Mouse (Mus musculus) hindbrain, embryonic 12.5 days (tissue): Measurements from ENCODE around the gene Ddx58. TPM values are rescaled to one million over a fixed set of nuclear protein-coding genes. Genes with fewer than 3 reads are reported as not detected.

Experiments used
- ATAC-seq: fragments of 200-750 bp; cut with Nextera tagmentation; 2 replicates; pipeline ENCODE4 v1.8.0; 2017; ENCODE audit warnings: moderate TSS enrichment; ENCODE audit not compliant: low FRiP score
- H3K27ac ChIP-seq: fragments of 300-500 bp; sonication (generic); 2 replicates; pipeline ENCODE4 v1.5.1; 2016; ENCODE audit warnings: mild to moderate bottlenecking
- H3K27me3 ChIP-seq: fragments of 300-500 bp; sonication (generic); 2 replicates; pipeline ENCODE4 v1.6.1; 2016; ENCODE audit warnings: mild to moderate bottlenecking
- H3K36me3 ChIP-seq: fragments of 300-500 bp; sonication (generic); 2 replicates; pipeline ENCODE4 v1.6.1; 2016; ENCODE audit warnings: mild to moderate bottlenecking
- H3K4me1 ChIP-seq: fragments of 300-500 bp; sonication (generic); 2 replicates; pipeline ENCODE4 v1.6.1; 2016
- H3K4me2 ChIP-seq: fragments of 300-500 bp; sonication (generic); replicated peaks from 2 replicates; pipeline ENCODE4 v1.6.1; 2016; ENCODE audit warnings: mild to moderate bottlenecking
- H3K4me3 ChIP-seq: fragments of 300-500 bp; sonication (generic); 2 replicates; pipeline ENCODE4 v1.5.1; 2016; ENCODE audit warnings: mild to moderate bottlenecking
- H3K9ac ChIP-seq: fragments of 300-500 bp; sonication (generic); 2 replicates; pipeline ENCODE4 v1.6.1; 2016; ENCODE audit warnings: mild to moderate bottlenecking, moderate library complexity
- H3K9me3 ChIP-seq: fragments of 300-500 bp; sonication (generic); replicated peaks from 2 replicates; pipeline ENCODE4 v1.6.1; 2016; ENCODE audit warnings: mild to moderate bottlenecking
- WGBS: fragments of 180-500 bp; shearing (Covaris S2); methylation state at CpG from one replicate; pipeline ENCODE4 v1.1.7; 2016; 5-methylcytosine and 5-hydroxymethylcytosine counted together
- polyA plus RNA-seq: library from polyadenylated mRNA; unstranded; fragments of >200 nt; fragmentation: Nextera tagmentation; extraction: Ambion mirVana; gene quantifications from 2 replicates; pipeline ENCODE4 v1.2.1, GENCODE M21; 2016

Gene Ddx58
- polyA plus RNA-seq, 1 experiment from 2014 or later = 7.6 TPM

DNA sequence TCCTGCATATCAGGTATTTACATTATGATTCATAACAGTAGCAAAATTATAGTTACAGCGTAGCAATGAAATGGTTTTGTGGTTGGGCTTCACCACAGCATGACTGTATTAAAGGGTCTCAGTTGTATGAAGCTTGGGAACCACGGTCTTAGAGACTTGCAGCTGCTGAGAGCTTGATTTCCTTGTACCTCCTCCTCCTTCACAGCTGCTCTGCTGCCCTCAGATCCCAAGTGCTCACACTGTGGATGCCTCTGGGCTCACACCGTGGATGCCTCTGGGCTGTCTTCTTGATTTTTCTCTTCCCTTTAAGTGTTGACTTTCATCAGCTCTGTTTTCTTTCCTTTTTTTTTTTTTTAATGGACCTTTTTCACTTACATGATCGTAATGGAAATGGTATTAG lies 68.2 kb downstream of the Ddx58 start:
- ATAC-seq = no peak
- WGBS = 92% methylated on average over 4 of the region's 4 CpGs
- Histone ChIP-seq H3K27ac (no peak overlapping the region), H3K27me3 (no peaks in the 10 kb centered on the region), H3K4me2 (no peak overlapping the region), H3K4me1 (no peaks in the 10 kb centered on the region), H3K9ac (no peak overlapping the region), H3K36me3 (peaks cover 27% of the 10 kb centered on the region), H3K4me3 (no peak overlapping the region), H3K9me3 (no peaks in the 10 kb centered on the region)

DNA sequence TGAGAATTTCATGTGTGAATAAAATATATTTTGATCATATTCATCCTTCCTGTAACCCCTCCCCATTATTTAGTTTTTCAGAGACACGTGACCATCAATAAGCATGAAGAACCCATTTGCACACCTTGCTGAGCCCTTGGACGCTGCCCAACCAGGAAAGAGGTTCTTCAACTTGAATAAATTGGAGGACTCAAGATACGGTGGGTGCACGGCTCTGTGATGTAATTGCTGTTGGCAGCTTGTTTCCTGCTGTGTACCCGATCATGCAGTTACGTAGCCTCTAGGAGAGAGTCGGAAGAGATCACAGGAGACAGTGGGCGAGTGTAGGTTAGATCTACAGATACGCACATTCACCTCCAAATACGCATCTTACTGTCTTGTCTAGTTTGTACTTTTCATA lies 76.0 kb downstream of the Ddx58 start:
- Histone ChIP-seq H3K4me1 (no peaks in the 10 kb centered on the region), H3K27me3 (no peaks in the 10 kb centered on the region), H3K9ac (no peak overlapping the region), H3K9me3 (0 out of 2 replicates have a peak, but pooled peaks cover 4% of the 10 kb centered on the region), H3K36me3 (peaks cover 24% of the 10 kb centered on the region), H3K4me2 (no peak overlapping the region), H3K4me3 (no peak overlapping the region), H3K27ac (no peak overlapping the region)
- no peak for ATAC-seq
- 83% methylated on average over 10 of the region's 10 CpGs for WGBS

DNA sequence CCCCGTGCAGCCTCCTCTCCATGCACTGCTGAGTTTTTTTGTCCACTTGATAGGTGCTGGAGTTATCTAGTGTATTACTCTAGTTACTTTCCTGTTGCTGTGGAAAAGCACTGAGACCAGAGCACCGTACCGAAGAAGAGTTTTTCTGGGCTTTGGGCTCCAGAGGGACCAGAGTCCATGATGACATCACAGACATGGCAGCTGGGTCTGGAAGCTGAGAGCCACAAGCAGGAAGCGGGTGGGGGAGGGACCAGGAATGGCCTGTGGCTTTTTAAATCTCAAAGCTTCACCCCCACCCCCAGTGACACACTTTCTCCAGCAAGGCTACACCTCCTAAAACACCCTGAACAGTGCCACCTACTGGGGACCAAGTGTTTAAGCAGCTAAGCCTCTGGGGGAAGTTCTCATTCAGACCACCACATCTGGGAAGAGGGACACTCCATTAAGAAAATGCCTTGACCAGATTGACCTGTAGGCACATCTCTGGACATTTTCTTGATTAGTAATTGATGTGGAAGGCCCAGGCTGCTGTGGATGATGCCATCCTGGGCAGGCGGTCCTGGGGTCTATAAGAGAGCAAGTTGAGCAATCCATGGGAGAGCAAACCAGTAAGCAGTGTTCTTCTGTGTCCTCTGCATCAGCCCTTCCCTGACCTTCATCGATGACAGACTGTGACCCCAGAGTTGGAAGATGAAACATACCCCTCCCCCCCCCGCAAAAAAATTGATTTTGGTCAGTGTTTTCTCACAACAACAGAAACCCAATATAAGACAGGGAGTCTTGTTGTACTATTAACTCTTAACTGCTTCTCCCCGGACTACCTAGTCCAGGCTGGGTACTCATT lies 78.8 kb downstream of the Ddx58 start:
- Histone ChIP-seq H3K27ac (no peak overlapping the region), H3K4me1 (0 out of 2 replicates have a peak, but pooled peaks cover 4% of the 10 kb centered on the region), H3K9me3 (0 out of 2 replicates have a peak, but pooled peaks cover 4% of the 10 kb centered on the region), H3K27me3 (no peaks in the 10 kb centered on the region), H3K9ac (no peak overlapping the region), H3K36me3 (peaks cover 10% of the 10 kb centered on the region; the same call in 1 of the 2 replicates), H3K4me3 (no peak overlapping the region), H3K4me2 (no peak overlapping the region)
- 96% methylated on average over 8 of the region's 8 CpGs for WGBS
- ATAC-seq = no peak

DNA sequence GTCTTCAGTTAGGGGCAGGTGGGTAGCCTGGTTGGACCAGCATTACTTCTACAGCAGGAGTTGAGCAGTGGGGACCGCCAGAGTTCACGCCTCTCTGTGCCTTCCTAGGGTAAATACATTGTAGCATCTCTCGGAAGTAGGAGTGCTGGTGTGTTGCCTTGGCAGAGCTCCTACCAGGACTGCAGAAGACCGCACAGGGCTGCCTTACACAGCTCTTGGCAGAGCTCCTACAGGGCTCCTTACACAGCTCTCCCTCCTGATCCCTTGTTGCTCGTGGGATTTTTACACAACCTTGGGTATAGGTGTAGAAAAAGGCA lies 81.4 kb downstream of the Ddx58 start:
- Histone ChIP-seq H3K27ac (no peak overlapping the region), H3K4me3 (no peak overlapping the region), H3K9ac (no peak overlapping the region), H3K9me3 (0 out of 2 replicates have a peak, but pooled peaks cover 4% of the 10 kb centered on the region), H3K4me1 (0 out of 2 replicates have a peak, but pooled peaks cover 4% of the 10 kb centered on the region), H3K36me3 (no peaks in the 10 kb centered on the region), H3K4me2 (no peak overlapping the region), H3K27me3 (no peaks in the 10 kb centered on the region)
- WGBS = 82% methylated on average over 5 of the region's 5 CpGs
- no peak for ATAC-seq

DNA sequence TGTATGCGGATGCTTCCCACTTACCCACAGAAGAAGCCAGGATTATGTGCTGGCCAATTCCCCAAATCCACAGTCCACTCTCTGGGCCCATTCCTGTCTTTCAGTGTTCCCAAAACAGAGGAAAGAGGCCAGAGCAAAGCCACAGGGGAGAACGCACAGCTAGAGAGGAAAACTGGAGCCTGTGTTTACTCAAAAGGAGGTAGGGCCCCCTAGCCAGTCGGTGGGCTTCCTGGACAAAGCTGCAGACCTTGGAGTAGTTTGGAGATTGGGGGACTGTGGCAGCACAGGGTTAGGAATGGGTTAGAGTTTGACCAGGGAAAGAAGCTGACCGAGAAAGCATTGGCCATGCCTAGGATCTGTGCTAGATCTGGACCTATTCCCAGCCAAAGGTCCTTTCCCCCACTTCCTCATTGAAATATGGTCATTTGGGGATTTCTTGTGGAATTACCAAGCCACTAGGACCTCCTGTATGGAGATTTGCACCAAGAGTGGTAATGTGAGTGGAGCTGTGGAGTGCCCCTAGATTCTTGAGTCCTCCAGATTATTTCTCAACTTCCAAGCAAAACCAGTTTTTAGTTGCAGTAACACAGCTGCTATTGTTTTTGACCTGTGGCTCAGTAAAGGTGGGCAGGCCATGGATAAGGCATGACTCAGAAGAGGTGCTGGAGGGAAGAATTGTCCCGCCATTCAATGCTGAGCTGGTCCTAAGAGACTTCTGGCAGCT lies 82.0 kb downstream of the Ddx58 start:
- H3K4me3 ChIP-seq = no peak overlapping the region
- H3K9me3 ChIP-seq = 0 out of 2 replicates have a peak, but pooled peaks cover 4% of the 10 kb centered on the region
- H3K27me3 ChIP-seq = no peaks in the 10 kb centered on the region
- 70% methylated on average over 5 of the region's 5 CpGs for WGBS
- H3K36me3 ChIP-seq = no peaks in the 10 kb centered on the region
- no peak overlapping the region for H3K4me2 ChIP-seq
- H3K4me1 ChIP-seq = 0 out of 2 replicates have a peak, but pooled peaks cover 4% of the 10 kb centered on the region
- no peak overlapping the region for H3K9ac ChIP-seq
- no peak overlapping the region for H3K27ac ChIP-seq
- no peak for ATAC-seq

DNA sequence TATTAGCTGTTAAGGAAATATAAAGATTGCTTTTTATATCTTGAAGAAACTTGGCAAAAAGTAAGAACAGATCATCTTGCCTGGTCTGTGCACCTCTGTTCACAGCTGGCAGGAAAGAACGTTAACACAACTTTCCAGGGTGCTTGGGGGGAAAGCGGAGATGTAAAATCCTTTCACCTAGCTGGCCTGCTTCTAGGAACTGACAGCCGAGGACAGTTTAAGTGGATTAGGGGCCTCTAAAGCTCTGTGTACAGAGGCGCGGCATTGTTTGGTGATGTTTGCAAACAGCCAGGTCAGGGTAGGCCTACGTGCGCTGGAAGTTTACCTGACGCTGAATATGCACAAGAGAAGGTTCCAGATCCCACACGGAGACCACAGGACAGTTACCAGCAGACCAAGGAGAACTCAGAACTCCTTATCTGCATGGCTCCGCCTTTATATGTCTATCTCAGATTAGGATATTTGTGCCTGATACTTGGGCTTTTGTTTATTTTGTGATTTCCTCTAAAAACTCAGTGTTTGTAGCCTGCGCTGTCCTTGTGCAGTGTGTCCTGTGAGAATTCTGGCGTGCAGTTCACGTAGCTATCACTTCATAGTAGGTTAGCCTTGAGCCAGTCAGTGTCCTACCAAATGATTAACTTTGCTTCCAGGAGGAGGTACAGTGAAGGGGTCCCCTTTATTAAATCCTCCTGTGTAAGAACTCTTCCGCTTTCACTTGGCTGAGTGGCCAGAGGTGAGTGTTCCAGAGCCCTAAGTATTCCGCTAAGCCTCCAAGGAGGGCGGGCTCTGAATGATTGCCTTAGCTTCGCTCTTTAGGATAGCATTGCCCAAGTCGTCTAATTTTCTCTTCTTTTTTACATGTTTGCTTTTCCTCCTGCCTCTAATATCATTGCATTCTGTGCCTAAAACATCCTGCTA lies 82.8 kb downstream of the Ddx58 start:
- no peak overlapping the region for H3K9ac ChIP-seq

DNA sequence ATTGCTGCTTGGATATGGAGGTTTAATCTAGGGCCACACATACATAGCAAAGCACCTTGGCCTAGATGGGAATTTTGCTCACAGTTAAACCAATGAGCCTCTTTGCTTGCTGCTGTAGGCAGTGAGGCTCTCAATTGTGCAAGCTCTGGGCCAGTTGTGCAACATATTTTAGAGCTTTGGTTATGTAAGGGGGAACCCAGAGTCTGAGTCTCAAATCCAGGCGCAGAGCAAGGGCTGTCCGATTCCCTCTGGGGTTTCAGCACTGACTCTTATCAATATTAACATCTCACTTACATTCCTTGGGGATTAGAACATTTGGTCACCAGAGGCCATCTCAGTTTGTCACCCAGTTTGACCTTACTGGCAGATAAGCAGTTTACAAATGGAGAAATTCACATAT lies 83.5 kb downstream of the Ddx58 start:
- 0 out of 2 replicates have a peak, but pooled peaks cover 4% of the 10 kb centered on the region for H3K9me3 ChIP-seq
- 88% methylated on average over 2 of the region's 2 CpGs for WGBS

More for the DNA sequence above, 82.8 kb downstream of the Ddx58 start:
- Histone ChIP-seq H3K27me3 (no peaks in the 10 kb centered on the region), H3K4me1 (0 out of 2 replicates have a peak, but pooled peaks cover 4% of the 10 kb centered on the region), H3K36me3 (no peaks in the 10 kb centered on the region), H3K9me3 (0 out of 2 replicates have a peak, but pooled peaks cover 4% of the 10 kb centered on the region), H3K4me2 (no peak overlapping the region), H3K27ac (no peak overlapping the region), H3K4me3 (no peak overlapping the region)
- WGBS = 87% methylated on average over 18 of the region's 18 CpGs
- ATAC-seq = no peak

DNA sequence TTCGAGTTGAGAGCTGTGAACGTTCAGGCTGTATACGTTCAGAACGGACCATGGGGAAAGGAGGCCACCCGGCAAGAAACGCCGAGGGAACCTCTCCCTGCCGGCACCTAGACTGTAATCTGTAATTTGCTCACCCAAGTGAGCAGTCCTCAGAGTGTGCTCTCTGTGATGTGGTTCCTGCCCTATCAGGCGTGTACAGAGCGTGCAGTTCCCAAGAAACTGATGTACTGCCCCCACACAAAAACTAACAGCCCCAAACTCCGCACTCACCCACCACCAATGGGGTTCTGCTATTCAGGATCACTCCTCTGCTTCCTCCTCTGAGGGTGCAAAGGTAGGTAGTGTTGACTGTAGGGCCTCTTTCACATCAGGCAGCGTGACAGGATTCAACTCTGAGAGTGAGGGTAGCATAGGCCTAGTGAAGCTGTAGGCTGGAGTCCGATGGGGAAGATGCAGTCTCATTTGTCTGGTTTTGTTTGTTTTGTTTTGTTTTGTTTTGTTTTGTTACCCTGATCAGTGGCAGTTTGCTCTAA lies 84.1 kb downstream of the Ddx58 start:
- no peak overlapping the region for H3K4me2 ChIP-seq
- no peak overlapping the region for H3K9ac ChIP-seq
- H3K9me3 ChIP-seq = no peaks in the 10 kb centered on the region
- no peaks in the 10 kb centered on the region for H3K36me3 ChIP-seq
- ATAC-seq = no peak
- H3K27me3 ChIP-seq = no peaks in the 10 kb centered on the region
- 91% methylated on average over 13 of the region's 13 CpGs for WGBS
- H3K27ac ChIP-seq = no peak overlapping the region
- 0 out of 2 replicates have a peak, but pooled peaks cover 4% of the 10 kb centered on the region for H3K4me1 ChIP-seq
- no peak overlapping the region for H3K4me3 ChIP-seq

More for the DNA sequence above, 83.5 kb downstream of the Ddx58 start:
- no peak overlapping the region for H3K4me2 ChIP-seq
- H3K27me3 ChIP-seq = no peaks in the 10 kb centered on the region
- H3K4me3 ChIP-seq = no peak overlapping the region
- H3K27ac ChIP-seq = no peak overlapping the region
- no peaks in the 10 kb centered on the region for H3K36me3 ChIP-seq
- no peak for ATAC-seq
- H3K9ac ChIP-seq = no peak overlapping the region
- 0 out of 2 replicates have a peak, but pooled peaks cover 4% of the 10 kb centered on the region for H3K4me1 ChIP-seq

DNA sequence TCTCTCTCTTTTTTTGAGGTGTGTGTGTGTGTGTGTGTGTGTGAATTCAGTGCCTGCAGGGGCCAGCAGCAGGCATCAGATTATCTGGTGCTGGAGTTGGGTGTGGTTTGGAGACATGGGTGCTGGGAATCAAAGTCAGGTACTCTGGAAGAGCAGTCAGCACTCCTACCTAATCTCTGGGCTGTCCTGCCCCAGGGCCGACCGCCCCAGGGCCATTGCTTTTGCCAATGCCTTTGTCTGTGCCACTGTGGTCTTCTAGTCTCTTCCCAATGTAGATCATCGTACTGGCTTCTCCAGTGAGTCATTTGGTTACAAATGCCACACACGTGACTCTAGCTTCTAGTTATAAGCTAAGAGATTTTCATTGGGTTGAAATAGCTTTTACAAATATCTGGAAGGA lies 84.9 kb downstream of the Ddx58 start:
- ATAC-seq = no peak
- WGBS = 92% methylated on average over 4 of the region's 4 CpGs
- H3K36me3 ChIP-seq = no peaks in the 10 kb centered on the region
- no peak overlapping the region for H3K4me3 ChIP-seq
- no peak overlapping the region for H3K27ac ChIP-seq
- no peak overlapping the region for H3K4me2 ChIP-seq
- no peaks in the 10 kb centered on the region for H3K27me3 ChIP-seq
- no peak overlapping the region for H3K9ac ChIP-seq
- 0 out of 2 replicates have a peak, but pooled peaks cover 4% of the 10 kb centered on the region for H3K4me1 ChIP-seq
- H3K9me3 ChIP-seq = no peaks in the 10 kb centered on the region
